ENCODE assay signal across 9 mouse cellular contexts in genomic region chr3:89817056-89817455, GRCm38 (mm10). TPM values are rescaled to one million over a fixed set of nuclear protein-coding genes. Genes with fewer than 3 reads are reported as not detected.
DNase-seq lines count a peak whose midpoint lies in the region; ATAC-seq and TF ChIP-seq lines count a peak whose summit lies in the region.
"Had no signal": no experiment of that assay in that cellular context is flagged by ENCODE, and none has a peak within 500 bp of the region (broad histone marks: within the 10 kb centered on the region; RNA-seq: fewer than 3 reads in every experiment).

No protein-coding gene starts in this region.

- no peak for TF ChIP-seq EP300 in CH12.LX (IDR thresholded peaks at IDR 0.05; ENCODE audit: low read length)

- intact Hi-C loops in heart, postnatal 36 days (cut with DNase I): loop anchor here (1.0 to 2.0 kb wide), 2 partner anchors 32 to 41 kb away; no protein-coding TSS in a partner anchor

- dilution Hi-C loops in CH12.LX (cut with MboI; ENCODE audit: extremely low pct_ligation_motif_present, extremely low pct_unique_long_range_greater_than_20kb, low sequenced_read_pairs): no loop called here

- H3K27me3 ChIP-seq in CH12.LX (replicated peaks): peaks cover 8% of the 10 kb centered on the region
- H3K27me3 ChIP-seq in splenic B cell, adult 2 months (ENCODE audit: control insufficient read depth, insufficient read depth, low read length, poor library complexity, severe bottlenecking): no peaks in the 10 kb centered on the region
- no peaks in the 10 kb centered on the region for H3K27me3 ChIP-seq in midbrain, embryonic 15.5 days (replicated peaks)

- no peaks in the 10 kb centered on the region for H3K36me3 ChIP-seq in CH12.LX (replicated peaks in 1 of 2; ENCODE audit: control insufficient read depth in 1 of 2, insufficient read depth in 1 of 2, low read length in 1 of 2)
- H3K36me3 ChIP-seq in splenic B cell, adult 2 months (ENCODE audit: control insufficient read depth, insufficient read depth, low read length, poor library complexity, severe bottlenecking): no peaks in the 10 kb centered on the region
- no peaks in the 10 kb centered on the region for H3K36me3 ChIP-seq in midbrain, embryonic 15.5 days (replicated peaks)
- H3K36me3 ChIP-seq: limb, embryonic 15.5 days had no signal

- peaks cover 0 to 7% of the 10 kb centered on the region in 2 experiments; a peak in 2 of 4 replicates for H3K4me1 ChIP-seq in CH12.LX (ENCODE audit: control insufficient read depth in 1 of 2, insufficient read depth in 2 of 2)
- H3K4me1 ChIP-seq in midbrain, embryonic 15.5 days: no peaks in the 10 kb centered on the region
- H3K4me1 ChIP-seq: limb, embryonic 15.5 days had no signal

- no peak for ATAC-seq in midbrain, embryonic 15.5 days (replicated peaks)

- TF ChIP-seq CTCF in layer of hippocampus, adult 2 months (conservative IDR thresholded peaks at IDR 0.05): peak; percentile 74
- peak; percentile 34 to 69; a peak in 3 of 4 replicates for TF ChIP-seq CTCF in CH12.LX (conservative IDR thresholded peaks at IDR 0.05 in 1 of 2, IDR thresholded peaks at IDR 0.05 in 1 of 2; ENCODE audit: low read depth in 2 of 2, low read length in 2 of 2)

- no peak overlapping the region for H3K4me2 ChIP-seq in CH12.LX (ENCODE audit: insufficient read depth, low read depth, poor library complexity, severe bottlenecking)
- H3K4me2 ChIP-seq in midbrain, embryonic 15.5 days: no peak overlapping the region
- H3K4me2 ChIP-seq: limb, embryonic 15.5 days had no signal

- no peak for TF ChIP-seq POLR2A in CH12.LX (IDR thresholded peaks at IDR 0.05; ENCODE audit: low read depth, low read length)

- no peaks in the 10 kb centered on the region for H3K9me3 ChIP-seq in CH12.LX (replicated peaks; ENCODE audit: low read length)
- H3K9me3 ChIP-seq in midbrain, embryonic 15.5 days: no peaks in the 10 kb centered on the region
- H3K9me3 ChIP-seq: limb, embryonic 15.5 days had no signal

- peak; percentile 45 for TF ChIP-seq RAD21 in CH12.LX (IDR thresholded peaks at IDR 0.05; ENCODE audit: low read depth, low read length)

- in situ Hi-C loops in CH12.LX (cut with MboI; ENCODE audit: low pct_ligation_motif_present, low pct_unique_long_range_greater_than_20kb, low sequenced_read_pairs): no loop called here

- no peak overlapping the region for H3K4me3 ChIP-seq in layer of hippocampus, adult 2 months
- H3K4me3 ChIP-seq in CH12.LX (replicated peaks in 1 of 3; ENCODE audit: low read depth in 2 of 3, low read length in 2 of 3, poor library complexity in 1 of 3): no peak overlapping the region
- H3K4me3 ChIP-seq in midbrain, embryonic 15.5 days: no peak overlapping the region
- H3K4me3 ChIP-seq: erythroblast, embryonic 14.5 days; limb, embryonic 15.5 days had no signal

- 60% methylated on average over 4 of the region's 4 CpGs for WGBS in midbrain, embryonic 15.5 days

- H3K79me2 ChIP-seq in CH12.LX (replicated peaks; ENCODE audit: control insufficient read depth, extremely low read depth, insufficient read depth, poor library complexity, severe bottlenecking): no peaks in the 10 kb centered on the region

- no peak overlapping the region for H3K9ac ChIP-seq in CH12.LX (ENCODE audit: insufficient read depth, low read depth)
- no peak overlapping the region for H3K9ac ChIP-seq in midbrain, embryonic 15.5 days
- H3K9ac ChIP-seq: limb, embryonic 15.5 days had no signal

- no peak for DNase-seq in layer of hippocampus, adult 2 months (ENCODE audit: low spot score in 2 of 2)
- no peak for DNase-seq in layer of hippocampus, adult 9-11 months
- DNase-seq in CH12.LX (ENCODE audit: extremely low read depth) (peak; percentile 44), R1 (ENCODE audit: low read depth, low spot score) (peak; percentile 64)
- DNase-seq in heart, postnatal 36 days: peak; percentile 54 to 76
- DNase-seq in splenic B cell, adult 2 months (ENCODE audit: low read depth, low spot score): peak; percentile 34

- H3K27ac ChIP-seq in layer of hippocampus, adult 2 months: no peak overlapping the region
- H3K27ac ChIP-seq in CH12.LX (ENCODE audit: insufficient read depth, low read depth): no peak overlapping the region
- H3K27ac ChIP-seq in midbrain, embryonic 15.5 days: no peak overlapping the region
- H3K27ac ChIP-seq: limb, embryonic 15.5 days had no signal

TF ChIP-seq in CH12.LX, 34 proteins besides CTCF, POLR2A, EP300 and RAD21:
- TF ChIP-seq SMC3 (IDR thresholded peaks at IDR 0.05; ENCODE audit: low read depth, low read length) (peak; percentile 66), USF1 (IDR thresholded peaks at IDR 0.05; ENCODE audit: low read depth, low read length) (no peak), UBTF (IDR thresholded peaks at IDR 0.05; ENCODE audit: low read depth, low read length) (no peak)

RNA-seq across cellular contexts. Expression of gene She, which starts 14.1 kb away (rescaled TPM):
- total RNA-seq in layer of hippocampus, adult 2 months (2021): 1 to 10 TPM; 2.8 to 3.1 TPM
- total RNA-seq in CH12.LX (2012; rRNA removed) (not detected in 2 replicates), CH12.LX (2014; rRNA removed) (not detected in 2 replicates)
- polyA plus RNA-seq in CH12.LX (2012; ENCODE audit: insufficient read length, low read depth): not detected in 2 replicates
- total RNA-seq in heart, postnatal 36 days (2021): 10 to 100 TPM; 13.2 to 15.0 TPM
- 1.6 TPM in 2 replicates for polyA plus RNA-seq in midbrain, embryonic 15.5 days (2015; fragmentation: Nextera tagmentation; extraction: Ambion mirVana)
- polyA plus RNA-seq: erythroblast, embryonic 14.5 days had no signal

RNA-seq across cellular contexts. Expression of gene Ube2q1, which starts 43.6 kb away (rescaled TPM):
- total RNA-seq in layer of hippocampus, adult 2 months (2021): 10 to 100 TPM; 95.0 to 98.4 TPM
- 35.4 and 44.5 TPM in 2 replicates for total RNA-seq in CH12.LX (2012; rRNA removed)
- 59.4 and 61.7 TPM in 2 replicates for total RNA-seq in CH12.LX (2014; rRNA removed)
- 88.8 and 99.1 TPM in 2 replicates for polyA plus RNA-seq in CH12.LX (2012; ENCODE audit: insufficient read length, low read depth)
- 10 to 100 TPM; 24.4 to 26.9 TPM for total RNA-seq in heart, postnatal 36 days (2021)
- 13.4 and 13.8 TPM in 2 replicates for polyA plus RNA-seq in midbrain, embryonic 15.5 days (2015; fragmentation: Nextera tagmentation; extraction: Ambion mirVana)

RNA-seq across cellular contexts. Expression of gene Chrnb2, which starts 52.6 kb away (rescaled TPM):
- 10 to 100 TPM; 29.6 to 30.9 TPM for total RNA-seq in layer of hippocampus, adult 2 months (2021)
- 0.59 and 0.63 TPM in 2 replicates for total RNA-seq in CH12.LX (2012; rRNA removed)
- 0.19 and 0.39 TPM in 2 replicates for total RNA-seq in CH12.LX (2014; rRNA removed)
- 1.3 TPM in 2 replicates for polyA plus RNA-seq in CH12.LX (2012; ENCODE audit: insufficient read length, low read depth)
- total RNA-seq in heart, postnatal 36 days (2021): under 1 TPM; 0.08 to 0.19 TPM
- polyA plus RNA-seq in midbrain, embryonic 15.5 days (2015; fragmentation: Nextera tagmentation; extraction: Ambion mirVana): 31.6 and 33.4 TPM in 2 replicates

Comparison
In these comparisons a context has a peak if more than half of its experiments do, and no peak if none do; other contexts are left out.
1. DNase-seq: peak in CH12.LX (single experiment), R1 (single experiment), heart, postnatal 36 days (2 of 2) and splenic B cell, adult 2 months (single experiment); none in layer of hippocampus, adult 2 months (0 of 2) and layer of hippocampus, adult 9-11 months (single experiment).
2. RNA of gene Chrnb2, which starts 52.6 kb away (total RNA-seq): 29.6 to 30.9 TPM in layer of hippocampus, adult 2 months; 0.19 to 0.63 TPM in CH12.LX and 0.08 to 0.19 TPM in heart, postnatal 36 days; every median in the first group is over 10 times any median in the second.